In genomic region chr12:55836199-55836951, GRCm38 (mm10) we compare ENCODE assay signal across 8 mouse cellular contexts. TPM values are rescaled to one million over a fixed set of nuclear protein-coding genes. Genes with fewer than 3 reads are reported as not detected.
A peak's percentile ranks its signal among the peaks of the same experiment; 100 is the strongest.
DNase-seq lines count a peak whose midpoint lies in the region; ATAC-seq lines count a peak whose summit lies in the region.

Gene Brms1l (plus strand): TSS chr12:55836324.

- peaks cover 17% of the 10 kb centered on the region for H3K4me1 ChIP-seq in hindbrain, embryonic 10.5 days (replicated peaks)

- no peaks in the 10 kb centered on the region for H3K27me3 ChIP-seq in hindbrain, embryonic 10.5 days (ENCODE audit: insufficient read depth, poor library complexity, severe bottlenecking)

- peak; percentile 98 for DNase-seq in MN1 (ENCODE audit: low spot score)
- DNase-seq in cerebellum, adult 9-10 months, result peak; percentile 96
- DNase-seq in hindbrain, embryonic 10.5 days (ENCODE audit: low spot score), result peak; percentile 97
- peak; percentile 93 to 95 for DNase-seq in layer of hippocampus, postnatal 10 days (ENCODE audit: low spot score in 2 of 2)
- peak; percentile 99 for DNase-seq in lung, postnatal 10 days
- DNase-seq in ovary, postnatal 36 days (ENCODE audit: low spot score), result peak; percentile 95
- peak; percentile 94 for DNase-seq in thymus, postnatal 25 days

- H3K4me3 ChIP-seq in hindbrain, embryonic 10.5 days, result peak within 1 kb of the TSS; percentile 81

- H3K36me3 ChIP-seq in hindbrain, embryonic 10.5 days, result peaks cover 7% of the 10 kb centered on the region

- under 1% methylated on average over 77 of the region's 77 CpGs for WGBS in hindbrain, embryonic 10.5 days

- no peaks in the 10 kb centered on the region for H3K9me3 ChIP-seq in hindbrain, embryonic 10.5 days

- peak within 1 kb of the TSS; percentile 86 for H3K27ac ChIP-seq in hindbrain, embryonic 10.5 days

- ATAC-seq in frontal cortex, adult (ENCODE audit: low TSS enrichment), result peak; percentile 97

RNA-seq across cellular contexts. Expression of gene Brms1l, which starts in this region (rescaled TPM):
- polyA plus RNA-seq in hindbrain, embryonic 10.5 days (2016; fragmentation: Nextera tagmentation; extraction: Ambion mirVana), result 31.8 and 34.9 TPM in 2 replicates
- 10 to 100 TPM; 61.6 to 66.7 TPM for total RNA-seq in layer of hippocampus, postnatal 10 days (2021)

Comparison
In these comparisons a context has a peak if more than half of its experiments do, and no peak if none do; other contexts are left out.
1. Peak in every context shown above with its lines: DNase-seq, ATAC-seq, H3K4me3 ChIP-seq and H3K27ac ChIP-seq.